Mouse (Mus musculus) stomach, postnatal 0 days (tissue): ENCODE measurements around the gene Xlr5b.
"Not testable (repeated sequence)": the region's sequence is repeated elsewhere in the genome, so short reads cannot be mapped to it uniquely, and the experiment has no call there.

ENCODE experiments used
- CTCF ChIP-seq: IDR thresholded peaks from 2 replicates; pipeline ENCODE4 v1.5.1; 2016; ENCODE audit warnings: antibody characterized with exemption, low read depth, mild to moderate bottlenecking, moderate library complexity
- EP300 ChIP-seq: optimal IDR thresholded peaks from 2 replicates; pipeline ENCODE3; 2016; ENCODE audit warnings: antibody characterized with exemption

GRCm38 (mm10) chrX:73143218-73143618 lies 5.4 kb upstream of the Xlr5b start:
- not testable (repeated sequence) for TF ChIP-seq CTCF, EP300
